Mouse (Mus musculus): ENCODE measurements around the gene Diras2. TPM values are rescaled to one million over a fixed set of nuclear protein-coding genes. Genes with fewer than 3 reads are reported as not detected.

Diras2 gene
- polyA plus RNA-seq, 1 experiment from 2014 or later: 7.6 TPM

GRCm38 (mm10) chr13:52501686-52502085 lies 29.4 kb downstream of the Diras2 start:
- 67% methylated on average over 8 of the region's 8 CpGs for WGBS
- ATAC-seq: no peak
- no peak overlapping the region for H3K27ac ChIP-seq (ENCODE audit: low read length)

DNA sequence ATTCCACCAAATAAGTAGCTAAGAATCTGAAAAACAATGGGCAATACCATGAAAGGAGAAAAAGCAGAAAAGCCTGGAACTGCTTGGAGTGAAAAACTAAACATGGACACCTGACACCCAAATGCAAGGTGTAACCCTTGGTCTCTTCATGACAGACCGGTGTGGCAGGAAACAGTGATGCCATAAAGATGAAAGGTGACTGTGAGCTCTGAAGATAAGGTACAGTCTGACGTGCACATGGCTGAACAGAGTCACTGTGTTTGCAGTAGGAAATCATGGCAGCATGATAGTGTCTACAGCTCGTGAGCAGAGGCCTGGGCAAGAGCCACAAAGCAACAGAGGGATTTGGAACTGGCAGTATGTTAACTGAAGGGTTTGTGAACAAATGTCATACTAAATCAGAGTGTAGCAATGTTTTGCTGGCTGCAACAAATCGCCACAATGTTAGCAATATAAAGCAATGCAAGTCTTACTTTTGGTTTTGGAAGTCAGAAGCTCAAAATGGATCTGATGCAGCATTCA lies 34.0 kb downstream of the Diras2 start:
- Histone ChIP-seq H3K27ac (ENCODE audit: low read length) (no peak overlapping the region), H3K27me3 (ENCODE audit: control insufficient read depth, insufficient read depth, low read depth, low read length) (no peaks in the 10 kb centered on the region), H3K9me3 (replicated peaks; ENCODE audit: control insufficient read depth, low read length, poor library complexity, severe bottlenecking) (no peaks in the 10 kb centered on the region), H3K36me3 (ENCODE audit: control insufficient read depth, insufficient read depth, low read length) (no peaks in the 10 kb centered on the region; the same call in 1 of the 2 replicates), H3K4me1 (ENCODE audit: control insufficient read depth, insufficient read depth, low read length) (no peaks in the 10 kb centered on the region), H3K4me2 (ENCODE audit: low read length) (no peak overlapping the region), H3K9ac (ENCODE audit: low read depth, low read length) (no peak overlapping the region), H3K4me3 (ENCODE audit: low read depth, low read length) (no peak overlapping the region)
- no peak for ATAC-seq
- WGBS: 78% methylated on average over 4 of the region's 4 CpGs

More at GRCm38 (mm10) chr13:52501686-52502085, 29.4 kb downstream of the Diras2 start:
- no peaks in the 10 kb centered on the region; the same call in 1 of the 2 replicates for H3K36me3 ChIP-seq (ENCODE audit: control insufficient read depth, insufficient read depth, low read length)
- H3K27me3 ChIP-seq (ENCODE audit: control insufficient read depth, insufficient read depth, low read depth, low read length): no peaks in the 10 kb centered on the region
- no peak overlapping the region for H3K9ac ChIP-seq (ENCODE audit: low read depth, low read length)
- no peak overlapping the region for H3K4me2 ChIP-seq (ENCODE audit: low read length)
- no peaks in the 10 kb centered on the region for H3K4me1 ChIP-seq (ENCODE audit: control insufficient read depth, insufficient read depth, low read length)
- H3K4me3 ChIP-seq (ENCODE audit: low read depth, low read length): no peak overlapping the region
- no peaks in the 10 kb centered on the region for H3K9me3 ChIP-seq (replicated peaks; ENCODE audit: control insufficient read depth, low read length, poor library complexity, severe bottlenecking)

DNA sequence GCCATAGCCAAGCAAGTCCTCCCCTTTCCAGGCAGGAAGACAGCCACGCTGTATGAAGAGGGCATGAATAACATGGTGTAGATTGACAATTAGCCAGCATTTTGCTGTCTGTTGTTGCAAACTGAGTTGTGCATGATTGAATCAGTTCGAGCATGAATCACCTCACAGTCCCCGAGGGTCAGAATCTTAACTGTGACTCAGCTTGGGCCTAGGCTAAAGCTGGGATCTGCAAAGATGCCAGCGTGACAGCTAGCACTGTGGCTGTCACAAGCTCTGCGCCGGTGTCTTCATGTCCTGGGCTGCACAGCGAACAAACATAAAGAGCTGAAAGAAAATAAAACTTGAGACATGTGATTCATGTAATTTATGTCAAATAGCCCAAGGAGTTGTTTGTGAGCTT lies 42.3 kb downstream of the Diras2 start:
- Histone ChIP-seq H3K4me2 (ENCODE audit: low read length) (no peak overlapping the region), H3K4me1 (ENCODE audit: control insufficient read depth, insufficient read depth, low read length) (no peaks in the 10 kb centered on the region), H3K4me3 (ENCODE audit: low read depth, low read length) (no peak overlapping the region), H3K27ac (ENCODE audit: low read length) (no peak overlapping the region), H3K9me3 (replicated peaks; ENCODE audit: control insufficient read depth, low read length, poor library complexity, severe bottlenecking) (no peaks in the 10 kb centered on the region), H3K9ac (ENCODE audit: low read depth, low read length) (no peak overlapping the region), H3K36me3 (ENCODE audit: control insufficient read depth, insufficient read depth, low read length) (no peaks in the 10 kb centered on the region), H3K27me3 (ENCODE audit: control insufficient read depth, insufficient read depth, low read depth, low read length) (no peaks in the 10 kb centered on the region)
- 90% methylated on average over 7 of the region's 7 CpGs for WGBS
- ATAC-seq: no peak

- H3K27ac ChIP-seq (ENCODE audit: low read length): no peak overlapping the region
- H3K27me3 ChIP-seq (ENCODE audit: control insufficient read depth, insufficient read depth, low read depth, low read length): no peaks in the 10 kb centered on the region
- no peaks in the 10 kb centered on the region for H3K36me3 ChIP-seq (ENCODE audit: control insufficient read depth, insufficient read depth, low read length)
- WGBS: 68% methylated on average over 4 of the region's 4 CpGs
- no peaks in the 10 kb centered on the region for H3K4me1 ChIP-seq (ENCODE audit: control insufficient read depth, insufficient read depth, low read length)
- no peaks in the 10 kb centered on the region for H3K9me3 ChIP-seq (replicated peaks; ENCODE audit: control insufficient read depth, low read length, poor library complexity, severe bottlenecking)
- ATAC-seq: no peak
- no peak overlapping the region for H3K9ac ChIP-seq (ENCODE audit: low read depth, low read length)
- H3K4me3 ChIP-seq (ENCODE audit: low read depth, low read length): no peak overlapping the region
- H3K4me2 ChIP-seq (ENCODE audit: low read length): no peak overlapping the region
Observed at GRCm38 (mm10) chr13:52484064-52484463, 47.0 kb downstream of the Diras2 start.

DNA sequence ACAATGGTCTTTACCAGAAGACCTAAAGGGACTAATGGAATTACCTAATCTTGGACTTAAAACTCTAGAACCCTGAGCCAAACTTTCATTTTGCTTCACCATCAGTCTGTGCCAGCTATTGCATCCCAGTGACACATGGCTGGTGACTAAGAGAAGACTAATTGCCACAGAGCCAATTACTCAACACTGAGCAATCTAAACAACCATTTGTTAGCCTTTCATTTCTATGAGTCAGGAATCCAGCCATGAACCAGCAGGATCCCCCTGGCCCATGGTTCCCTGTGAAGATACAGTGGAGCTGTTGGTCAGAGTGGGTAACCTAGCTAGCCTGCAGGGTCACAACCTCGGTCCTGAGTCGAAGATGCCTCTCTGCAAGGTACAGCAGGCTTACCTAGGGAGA lies 49.3 kb downstream of the Diras2 start:
- no peak overlapping the region for H3K4me3 ChIP-seq (ENCODE audit: low read depth, low read length)
- 82% methylated on average over 2 of the region's 2 CpGs for WGBS
- H3K36me3 ChIP-seq (ENCODE audit: control insufficient read depth, insufficient read depth, low read length): no peaks in the 10 kb centered on the region
- H3K4me2 ChIP-seq (ENCODE audit: low read length): no peak overlapping the region
- no peaks in the 10 kb centered on the region for H3K9me3 ChIP-seq (replicated peaks; ENCODE audit: control insufficient read depth, low read length, poor library complexity, severe bottlenecking)
- ATAC-seq: no peak
- no peak overlapping the region for H3K9ac ChIP-seq (ENCODE audit: low read depth, low read length)
- H3K4me1 ChIP-seq (ENCODE audit: control insufficient read depth, insufficient read depth, low read length): no peaks in the 10 kb centered on the region
- no peak overlapping the region for H3K27ac ChIP-seq (ENCODE audit: low read length)
- no peaks in the 10 kb centered on the region for H3K27me3 ChIP-seq (ENCODE audit: control insufficient read depth, insufficient read depth, low read depth, low read length)

GRCm38 (mm10) chr13:52479146-52479545 lies 51.9 kb downstream of the Diras2 start:
- Histone ChIP-seq H3K4me2 (ENCODE audit: low read length) (no peak overlapping the region), H3K27me3 (ENCODE audit: control insufficient read depth, insufficient read depth, low read depth, low read length) (no peaks in the 10 kb centered on the region), H3K4me1 (ENCODE audit: control insufficient read depth, insufficient read depth, low read length) (no peaks in the 10 kb centered on the region), H3K27ac (ENCODE audit: low read length) (no peak overlapping the region), H3K9ac (ENCODE audit: low read depth, low read length) (no peak overlapping the region), H3K9me3 (replicated peaks; ENCODE audit: control insufficient read depth, low read length, poor library complexity, severe bottlenecking) (no peaks in the 10 kb centered on the region), H3K36me3 (ENCODE audit: control insufficient read depth, insufficient read depth, low read length) (no peaks in the 10 kb centered on the region), H3K4me3 (ENCODE audit: low read depth, low read length) (no peak overlapping the region)
- ATAC-seq: no peak
- whole genome bisulfite sequencing: 95% methylated on average over 5 of the region's 5 CpGs

GRCm38 (mm10) chr13:52476998-52477601 lies 54.0 kb downstream of the Diras2 start:
- Histone ChIP-seq H3K9ac (ENCODE audit: low read depth, low read length) (no peak overlapping the region), H3K4me3 (ENCODE audit: low read depth, low read length) (no peak overlapping the region), H3K36me3 (ENCODE audit: control insufficient read depth, insufficient read depth, low read length) (no peaks in the 10 kb centered on the region), H3K4me1 (ENCODE audit: control insufficient read depth, insufficient read depth, low read length) (no peaks in the 10 kb centered on the region), H3K27ac (ENCODE audit: low read length) (no peak overlapping the region), H3K27me3 (ENCODE audit: control insufficient read depth, insufficient read depth, low read depth, low read length) (no peaks in the 10 kb centered on the region), H3K4me2 (ENCODE audit: low read length) (no peak overlapping the region), H3K9me3 (replicated peaks; ENCODE audit: control insufficient read depth, low read length, poor library complexity, severe bottlenecking) (no peaks in the 10 kb centered on the region)
- no peak for ATAC-seq
- 91% methylated on average over 11 of the region's 11 CpGs for WGBS

GRCm38 (mm10) chr13:52476222-52476621 lies 54.9 kb downstream of the Diras2 start:
- no peak for ATAC-seq
- 71% methylated on average over 3 of the region's 3 CpGs for WGBS
- Histone ChIP-seq H3K4me2 (ENCODE audit: low read length) (no peak overlapping the region), H3K9me3 (replicated peaks; ENCODE audit: control insufficient read depth, low read length, poor library complexity, severe bottlenecking) (no peaks in the 10 kb centered on the region), H3K36me3 (ENCODE audit: control insufficient read depth, insufficient read depth, low read length) (no peaks in the 10 kb centered on the region), H3K27me3 (ENCODE audit: control insufficient read depth, insufficient read depth, low read depth, low read length) (no peaks in the 10 kb centered on the region), H3K27ac (ENCODE audit: low read length) (no peak overlapping the region), H3K9ac (ENCODE audit: low read depth, low read length) (no peak overlapping the region), H3K4me3 (ENCODE audit: low read depth, low read length) (no peak overlapping the region), H3K4me1 (ENCODE audit: control insufficient read depth, insufficient read depth, low read length) (0 out of 2 replicates have a peak, but pooled peaks cover 4% of the 10 kb centered on the region)

DNA sequence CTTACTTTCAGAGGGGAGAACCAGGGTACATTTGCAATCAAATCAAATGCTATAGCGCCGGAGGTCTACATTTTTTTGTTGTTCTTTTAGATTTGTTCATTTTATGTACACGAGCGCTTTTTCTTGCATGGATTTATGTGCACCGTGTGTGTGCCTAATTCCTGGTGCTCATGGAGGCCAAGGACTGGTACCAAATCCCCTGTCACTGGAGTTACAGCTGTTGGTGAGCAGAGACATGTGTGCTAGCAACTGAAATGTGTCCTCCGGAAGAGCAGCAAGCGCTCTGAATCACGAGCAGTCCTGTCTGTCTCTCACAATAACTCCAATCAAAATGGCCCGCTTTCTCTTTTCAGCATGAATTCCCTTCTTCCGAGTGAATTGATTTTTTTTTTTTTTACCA lies 55.8 kb downstream of the Diras2 start:
- H3K4me1 ChIP-seq (ENCODE audit: control insufficient read depth, insufficient read depth, low read length): peaks cover 6% of the 10 kb centered on the region
- no peak overlapping the region for H3K27ac ChIP-seq (ENCODE audit: low read length)
- WGBS: 72% methylated on average over 10 of the region's 10 CpGs
- no peak for ATAC-seq
- no peaks in the 10 kb centered on the region for H3K9me3 ChIP-seq (replicated peaks; ENCODE audit: control insufficient read depth, low read length, poor library complexity, severe bottlenecking)
- no peaks in the 10 kb centered on the region for H3K27me3 ChIP-seq (ENCODE audit: control insufficient read depth, insufficient read depth, low read depth, low read length)
- H3K4me2 ChIP-seq (ENCODE audit: low read length): no peak overlapping the region
- H3K4me3 ChIP-seq (ENCODE audit: low read depth, low read length): no peak overlapping the region
- H3K36me3 ChIP-seq (ENCODE audit: control insufficient read depth, insufficient read depth, low read length): no peaks in the 10 kb centered on the region
- H3K9ac ChIP-seq (ENCODE audit: low read depth, low read length): no peak overlapping the region

Data from midbrain, embryonic 16.5 days (tissue).